Mouse (Mus musculus) CH12.LX (cell line): ENCODE results near the gene 1700113H08Rik. TPM values are rescaled to one million over a fixed set of nuclear protein-coding genes. Genes with fewer than 3 reads are reported as not detected.

Source experiments
- DNase-seq: peaks from one replicate; pipeline ENCODE4 v3.0.0-alpha.2; 2013; ENCODE audit errors: extremely low read depth
- H3K27ac ChIP-seq: 2 replicates; pipeline ENCODE4 v1.5.1; 2012; ENCODE audit warnings: low read depth, mild to moderate bottlenecking, control low read depth, moderate library complexity; ENCODE audit not compliant: insufficient read depth
- H3K27me3 ChIP-seq: replicated peaks from 2 replicates; pipeline ENCODE3; 2012; ENCODE audit warnings: inconsistent platforms
- H3K36me3 ChIP-seq, 2 experiments: replicated peaks in 1 of 2; 2 replicates each; pipeline versions ENCODE3 to v1.6.1; 2012; ENCODE audit warnings: inconsistent platforms in 1 of 2, low read length in 1 of 2, mild to moderate bottlenecking in 1 of 2, mixed read lengths in 1 of 2, moderate library complexity in 1 of 2; ENCODE audit not compliant: control insufficient read depth in 1 of 2, insufficient read depth in 1 of 2
- H3K4me1 ChIP-seq, 2 experiments: 2 replicates each; pipeline ENCODE4 v1.6.1; 2012; ENCODE audit warnings: inconsistent platforms in 1 of 2, moderate library complexity in 1 of 2; ENCODE audit not compliant: insufficient read depth in 2 of 2, control insufficient read depth in 1 of 2
- H3K4me2 ChIP-seq: 2 replicates; pipeline ENCODE4 v1.6.1; 2012; ENCODE audit warnings: low read depth, mild to moderate bottlenecking, control low read depth; ENCODE audit not compliant: poor library complexity, insufficient read depth, severe bottlenecking
- H3K4me3 ChIP-seq, 3 experiments: fragments of 150-350 bp in 1 of 3; sonication (generic) in 1 of 3; replicated peaks in 1 of 3; 2 replicates each; pipeline versions ENCODE3 to v1.5.1; 2011 to 2012; ENCODE audit warnings: low read depth in 2 of 3, low read length in 2 of 3, mild to moderate bottlenecking in 2 of 3, moderate library complexity in 2 of 3, control low read depth in 1 of 3, improper control_type of control experiment in 1 of 3, inconsistent platforms in 1 of 3, mixed read lengths in 1 of 3; ENCODE audit not compliant: poor library complexity in 1 of 3
- H3K79me2 ChIP-seq: replicated peaks from 2 replicates; pipeline ENCODE4 v1.6.1; 2012; ENCODE audit warnings: mild to moderate bottlenecking, moderate library complexity; ENCODE audit not compliant: control insufficient read depth, poor library complexity, insufficient read depth, severe bottlenecking; ENCODE audit errors: extremely low read depth
- H3K9ac ChIP-seq: 2 replicates; pipeline ENCODE4 v1.6.1; 2012; ENCODE audit warnings: low read depth, mild to moderate bottlenecking, control low read depth, moderate library complexity; ENCODE audit not compliant: insufficient read depth
- H3K9me3 ChIP-seq: replicated peaks from 2 replicates; pipeline ENCODE3; 2012; ENCODE audit warnings: low read length, inconsistent platforms, mixed read lengths
- BHLHE40 ChIP-seq: IDR thresholded peaks from 2 replicates; pipeline ENCODE4 v1.6.1; 2011; ENCODE audit warnings: mild to moderate bottlenecking, low read depth, low read length, improper control_type of control experiment
- CHD2 ChIP-seq: IDR thresholded peaks from 2 replicates; pipeline ENCODE4 v1.6.1; 2011; ENCODE audit warnings: low read length, improper control_type of control experiment
- CTCF ChIP-seq, 2 experiments: IDR thresholded peaks in 1 of 2; conservative IDR thresholded peaks in 1 of 2; 2 replicates each; pipeline ENCODE4 v1.5.1; 2011 to 2012; ENCODE audit warnings: low read depth in 2 of 2, low read length in 2 of 2, improper control_type of control experiment in 1 of 2, inconsistent platforms in 1 of 2, mild to moderate bottlenecking in 1 of 2, moderate library complexity in 1 of 2
- E2F4 ChIP-seq: IDR thresholded peaks from 2 replicates; pipeline ENCODE4 v1.6.1; 2011; ENCODE audit warnings: low read depth, low read length, improper control_type of control experiment; ENCODE audit not compliant: insufficient replicate concordance
- ETS1 ChIP-seq: conservative IDR thresholded peaks from 2 replicates; pipeline ENCODE4 v1.6.1; 2012; ENCODE audit warnings: low read depth, mild to moderate bottlenecking, inconsistent platforms, low read length, improper control_type of control experiment, moderate library complexity
- GABPA ChIP-seq: IDR thresholded peaks from 2 replicates; pipeline ENCODE4 v1.6.1; 2012; ENCODE audit warnings: low read depth, low read length, improper control_type of control experiment, inconsistent platforms; ENCODE audit not compliant: insufficient replicate concordance
- HCFC1 ChIP-seq: IDR thresholded peaks from 2 replicates; pipeline ENCODE4 v1.6.1; 2012; ENCODE audit warnings: low read depth, mild to moderate bottlenecking, inconsistent platforms, low read length, improper control_type of control experiment
- JUND ChIP-seq: conservative IDR thresholded peaks from 2 replicates; pipeline ENCODE4 v1.6.1; 2011; ENCODE audit warnings: low read depth, low read length, improper control_type of control experiment
- KAT2A ChIP-seq: IDR thresholded peaks from 2 replicates; pipeline ENCODE4 v1.6.1; 2012; ENCODE audit warnings: low read length, improper control_type of control experiment, inconsistent platforms; ENCODE audit not compliant: insufficient replicate concordance
- MEF2A ChIP-seq: IDR thresholded peaks from 2 replicates; pipeline ENCODE4 v1.6.1; 2014; ENCODE audit warnings: low read depth, mild to moderate bottlenecking, inconsistent platforms, low read length, improper control_type of control experiment, borderline replicate concordance
- MYC ChIP-seq: IDR thresholded peaks from 2 replicates; pipeline ENCODE4 v1.6.1; 2011; ENCODE audit warnings: low read depth, mild to moderate bottlenecking, improper control_type of control experiment, low read length
- NELFE ChIP-seq: IDR thresholded peaks from 2 replicates; pipeline ENCODE4 v1.6.1; 2011; ENCODE audit warnings: low read depth, low read length, improper control_type of control experiment
- PAX5 ChIP-seq: IDR thresholded peaks from 2 replicates; pipeline ENCODE4 v1.6.1; 2012; ENCODE audit warnings: low read length, inconsistent platforms, mixed read lengths
- POLR2A ChIP-seq: IDR thresholded peaks from 2 replicates; pipeline ENCODE4 v1.6.1; 2011; ENCODE audit warnings: low read depth, mild to moderate bottlenecking, improper control_type of control experiment, low read length
- RAD21 ChIP-seq: IDR thresholded peaks from 2 replicates; pipeline ENCODE4 v1.6.1; 2011; ENCODE audit warnings: low read depth, mild to moderate bottlenecking, low read length, improper control_type of control experiment, moderate library complexity
- SIN3A ChIP-seq: IDR thresholded peaks from 2 replicates; pipeline ENCODE4 v1.6.1; 2012; ENCODE audit warnings: low read length, improper control_type of control experiment, inconsistent platforms
- TBP ChIP-seq: conservative IDR thresholded peaks from 2 replicates; pipeline ENCODE4 v1.6.1; 2011; ENCODE audit warnings: low read depth, low read length, improper control_type of control experiment
- UBTF ChIP-seq: IDR thresholded peaks from 2 replicates; pipeline ENCODE4 v1.6.1; 2012; ENCODE audit warnings: low read depth, mild to moderate bottlenecking, inconsistent platforms, low read length, improper control_type of control experiment, moderate library complexity
- USF1 ChIP-seq: IDR thresholded peaks from 2 replicates; pipeline ENCODE4 v1.6.1; 2014; ENCODE audit warnings: low read depth, mild to moderate bottlenecking, inconsistent platforms, low read length, improper control_type of control experiment
- USF2 ChIP-seq: conservative IDR thresholded peaks from 2 replicates; pipeline ENCODE4 v1.6.1; 2011; ENCODE audit warnings: low read depth, low read length, improper control_type of control experiment
- ZC3H11A ChIP-seq: IDR thresholded peaks from 2 replicates; pipeline ENCODE4 v1.6.1; 2012; ENCODE audit warnings: low read depth, mild to moderate bottlenecking, inconsistent platforms, low read length, improper control_type of control experiment
- ZKSCAN1 ChIP-seq: IDR thresholded peaks from 2 replicates; pipeline ENCODE4 v1.6.1; 2012; ENCODE audit warnings: low read depth, inconsistent platforms, low read length, improper control_type of control experiment, borderline replicate concordance
- ZNF384 ChIP-seq: IDR thresholded peaks from 2 replicates; pipeline ENCODE4 v1.6.1; 2012; ENCODE audit warnings: low read depth, low read length, improper control_type of control experiment, inconsistent platforms
- dilution Hi-C: fragments of 300-500 bp; cut with MboI; formaldehyde crosslinking; loops from 2 replicates; pipeline ENCODE4 v1.14.3; 2020; ENCODE audit warnings: low sequenced_read_pairs; ENCODE audit not compliant: extremely low pct_unique_long_range_greater_than_20kb, extremely low pct_ligation_motif_present
- in situ Hi-C: fragments of 300-500 bp; cut with MboI; formaldehyde crosslinking; loops from 3 replicates; pipeline ENCODE4 v1.14.3; 2019; ENCODE audit warnings: low sequenced_read_pairs, low pct_ligation_motif_present, low pct_unique_long_range_greater_than_20kb, mixed read lengths
- polyA plus RNA-seq: library from polyadenylated mRNA; unstranded; fragments of >175 nt; gene quantifications from 2 replicates; pipeline ENCODE4 v1.2.1, GENCODE M21; 2012; ENCODE audit warnings: low read depth; ENCODE audit not compliant: insufficient read length
- total RNA-seq, 2 experiments: library from RNA; depleted of rRNA; stranded (reverse); fragments of 300-350 nt in 1 of 2; fragments of >200 nt in 1 of 2; gene quantifications; 2 replicates each; pipeline ENCODE4 v1.2.3; 2012 to 2014

1700113H08Rik gene
- total and polyA plus RNA-seq, 3 experiments = not detected

- in situ Hi-C loops (no loop called here), dilution Hi-C loops (no loop called here)
- no peak overlapping the region for H3K27ac ChIP-seq
- DNase-seq = no peak
- H3K36me3 ChIP-seq = no peaks in the 10 kb centered on the region
- TF ChIP-seq UBTF = no peak
- TF ChIP-seq CTCF (conservative IDR thresholded peaks at IDR 0.05 in 1 of 2, IDR thresholded peaks at IDR 0.05 in 1 of 2; ENCODE audit: low read depth in 2 of 2, low read length in 2 of 2) = no peak
- no peak for TF ChIP-seq USF2
- no peak for TF ChIP-seq SIN3A
- TF ChIP-seq MYC = no peak
- TF ChIP-seq E2F4 = no peak
- no peak for TF ChIP-seq NELFE
- no peak for TF ChIP-seq ZNF384
- no peak for TF ChIP-seq CHD2
- no peak for TF ChIP-seq TBP
- TF ChIP-seq KAT2A = no peak
- no peak for TF ChIP-seq ZKSCAN1
- no peak for TF ChIP-seq HCFC1
- TF ChIP-seq GABPA = no peak
- peaks cover 9 to 22% of the 10 kb centered on the region in 2 experiments; a peak in 3 of 4 replicates for H3K4me1 ChIP-seq
- no peaks in the 10 kb centered on the region for H3K27me3 ChIP-seq
- no peak overlapping the region for H3K4me2 ChIP-seq
- H3K9ac ChIP-seq = no peak overlapping the region
- no peaks in the 10 kb centered on the region for H3K9me3 ChIP-seq
- no peaks in the 10 kb centered on the region for H3K79me2 ChIP-seq
- H3K4me3 ChIP-seq = no peak overlapping the region
Observed at GRCm38 (mm10) chr10:87110909-87111308, 53.1 kb downstream of the 1700113H08Rik start.

- no peak overlapping the region for H3K27ac ChIP-seq
- H3K4me3 ChIP-seq = no peak overlapping the region
- TF ChIP-seq BHLHE40 (no peak), GABPA (no peak), E2F4 (no peak), ZC3H11A (no peak), NELFE (no peak), ZKSCAN1 (no peak), UBTF (no peak), RAD21 (no peak), POLR2A (no peak), PAX5 (no peak), JUND (no peak), SIN3A (no peak), CTCF (conservative IDR thresholded peaks at IDR 0.05 in 1 of 2, IDR thresholded peaks at IDR 0.05 in 1 of 2; ENCODE audit: low read depth in 2 of 2, low read length in 2 of 2) (no peak), ETS1 (no peak), USF1 (no peak), HCFC1 (no peak), MEF2A (no peak)
- H3K4me1 ChIP-seq = peaks cover 0 to 7% of the 10 kb centered on the region in 2 experiments; a peak in 2 of 4 replicates
- no peaks in the 10 kb centered on the region for H3K36me3 ChIP-seq
- H3K79me2 ChIP-seq = no peaks in the 10 kb centered on the region
- no peaks in the 10 kb centered on the region for H3K9me3 ChIP-seq
- no peak overlapping the region for H3K9ac ChIP-seq
- dilution Hi-C loops (no loop called here), in situ Hi-C loops (no loop called here)
- H3K4me2 ChIP-seq = no peak overlapping the region
- DNase-seq = no peak
- H3K27me3 ChIP-seq = no peaks in the 10 kb centered on the region
Observed at GRCm38 (mm10) chr10:87125094-87125493, 67.2 kb downstream of the 1700113H08Rik start.
